Mouse (Mus musculus): Measurements from ENCODE around the gene Tnnt1. TPM values are rescaled to one million over a fixed set of nuclear protein-coding genes. Genes with fewer than 3 reads are reported as not detected.

Tnnt1 gene
- polyA plus RNA-seq, 1 experiment from 2014 or later: 58.1 TPM

DNA sequence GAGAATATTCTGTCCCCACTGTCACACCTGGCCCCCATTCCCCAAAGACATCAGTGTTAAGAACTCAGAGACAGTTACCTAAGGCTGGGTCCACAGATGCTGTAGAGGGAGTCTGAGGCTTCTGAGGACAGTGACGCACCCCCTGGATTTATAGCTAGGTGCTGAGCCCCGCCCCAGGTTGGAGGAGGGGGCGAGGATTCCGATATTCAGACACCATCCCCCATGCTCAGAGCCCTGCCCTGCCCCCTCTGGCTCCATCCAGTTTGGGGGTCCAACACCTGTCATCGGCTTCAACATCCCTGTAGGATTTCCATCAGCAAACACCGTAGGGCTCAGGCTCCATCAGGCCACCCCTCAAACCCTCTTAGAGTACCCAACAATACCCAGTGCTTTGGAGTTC is 329 bp downstream of the Tnnt1 start:
- Histone ChIP-seq H3K36me3 (no peaks in the 10 kb centered on the region), H3K27me3 (replicated peaks) (peaks cover 7% of the 10 kb centered on the region), H3K4me3 (no peak overlapping the region), H3K4me2 (replicated peaks) (no peak overlapping the region), H3K9me3 (no peaks in the 10 kb centered on the region), H3K9ac (no peak overlapping the region), H3K4me1 (peaks cover 10% of the 10 kb centered on the region), H3K27ac (no peak overlapping the region)
- ATAC-seq (ENCODE audit: low FRiP score, low read depth): 0 out of 2 replicates have a peak, but pooled peaks have one; percentile 18
- WGBS: 49% methylated on average over 6 of the region's 6 CpGs

DNA sequence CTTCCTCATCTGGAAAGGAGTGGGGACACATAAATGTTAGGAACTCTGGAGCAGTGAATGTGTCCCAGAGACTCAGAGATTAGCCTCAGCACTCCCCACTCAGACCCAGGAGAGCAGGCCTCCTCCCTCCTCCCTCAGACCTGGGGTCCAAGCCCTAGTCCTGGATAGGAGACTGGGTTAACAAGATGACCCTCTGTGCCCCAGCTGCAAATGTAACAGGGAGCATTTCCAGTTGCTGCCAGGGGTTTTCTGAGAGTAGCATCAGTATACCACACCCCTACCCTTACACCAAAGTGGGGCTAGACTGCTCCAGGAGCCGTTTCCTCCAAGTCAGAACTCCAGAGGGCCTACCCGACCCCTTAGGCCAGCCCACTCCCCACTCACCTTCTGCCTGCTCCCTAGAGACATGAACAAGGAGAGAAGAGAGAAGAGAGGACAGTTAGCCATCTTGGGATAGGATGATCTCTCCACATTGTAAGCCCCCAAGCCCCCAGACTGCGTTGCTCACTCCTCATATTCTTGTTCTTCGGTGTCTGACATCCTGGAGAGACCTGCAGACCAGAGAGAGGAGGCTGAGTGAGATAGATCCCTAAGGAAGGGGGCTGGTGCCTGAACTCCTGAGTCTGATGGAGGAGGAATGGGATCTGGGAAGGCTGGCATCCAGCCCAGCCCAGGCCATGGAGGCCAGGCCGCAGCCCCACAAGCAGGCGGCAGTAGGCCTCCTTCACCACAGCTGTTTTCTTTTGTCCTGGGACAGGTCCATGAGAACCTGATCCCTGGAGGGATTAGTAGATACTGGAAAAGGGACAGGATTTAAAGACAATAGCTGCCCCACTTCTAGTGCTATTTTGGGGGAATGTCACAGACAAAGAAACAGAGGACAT is 2.1 kb downstream of the Tnnt1 start:
- Histone ChIP-seq H3K4me2 (replicated peaks) (no peak overlapping the region), H3K9ac (no peak overlapping the region), H3K27me3 (replicated peaks) (no peaks in the 10 kb centered on the region; the same call in 1 of the 2 replicates), H3K4me3 (no peak overlapping the region), H3K9me3 (no peaks in the 10 kb centered on the region), H3K4me1 (peaks cover 16% of the 10 kb centered on the region), H3K36me3 (no peaks in the 10 kb centered on the region), H3K27ac (no peak overlapping the region)
- 66% methylated on average over 6 of the region's 6 CpGs for WGBS
- ATAC-seq (ENCODE audit: low FRiP score, low read depth): no peak

DNA sequence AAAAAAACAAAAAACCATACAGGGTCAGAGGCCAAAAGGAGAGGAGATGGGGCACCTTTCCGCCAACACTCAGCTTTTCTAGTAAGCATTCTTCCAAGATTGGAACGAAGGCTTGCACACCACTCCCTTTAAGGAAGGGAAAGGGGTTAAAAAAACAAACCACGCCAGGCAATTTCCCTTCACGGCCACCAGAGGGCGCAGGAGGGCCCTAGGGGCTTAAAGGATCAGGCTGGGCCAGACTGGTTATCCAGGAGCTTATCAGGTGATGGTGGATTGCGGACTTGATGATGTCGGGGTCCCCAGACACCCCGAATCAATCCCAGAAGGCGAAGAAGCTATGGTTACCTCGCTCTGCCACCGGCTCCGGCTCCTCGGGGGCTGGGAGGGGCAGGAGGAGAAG is 2.9 kb downstream of the Tnnt1 start:
- 33% methylated on average over 13 of the region's 13 CpGs for WGBS
- H3K9me3 ChIP-seq: no peaks in the 10 kb centered on the region
- H3K4me3 ChIP-seq: no peak overlapping the region
- H3K36me3 ChIP-seq: no peaks in the 10 kb centered on the region
- H3K9ac ChIP-seq: no peak overlapping the region
- no peaks in the 10 kb centered on the region; the same call in 1 of the 2 replicates for H3K27me3 ChIP-seq (replicated peaks)
- H3K4me2 ChIP-seq (replicated peaks): no peak overlapping the region
- peaks cover 16% of the 10 kb centered on the region for H3K4me1 ChIP-seq
- no peak overlapping the region for H3K27ac ChIP-seq
- ATAC-seq (ENCODE audit: low FRiP score, low read depth): no peak; the same call in 1 of the 2 replicates

DNA sequence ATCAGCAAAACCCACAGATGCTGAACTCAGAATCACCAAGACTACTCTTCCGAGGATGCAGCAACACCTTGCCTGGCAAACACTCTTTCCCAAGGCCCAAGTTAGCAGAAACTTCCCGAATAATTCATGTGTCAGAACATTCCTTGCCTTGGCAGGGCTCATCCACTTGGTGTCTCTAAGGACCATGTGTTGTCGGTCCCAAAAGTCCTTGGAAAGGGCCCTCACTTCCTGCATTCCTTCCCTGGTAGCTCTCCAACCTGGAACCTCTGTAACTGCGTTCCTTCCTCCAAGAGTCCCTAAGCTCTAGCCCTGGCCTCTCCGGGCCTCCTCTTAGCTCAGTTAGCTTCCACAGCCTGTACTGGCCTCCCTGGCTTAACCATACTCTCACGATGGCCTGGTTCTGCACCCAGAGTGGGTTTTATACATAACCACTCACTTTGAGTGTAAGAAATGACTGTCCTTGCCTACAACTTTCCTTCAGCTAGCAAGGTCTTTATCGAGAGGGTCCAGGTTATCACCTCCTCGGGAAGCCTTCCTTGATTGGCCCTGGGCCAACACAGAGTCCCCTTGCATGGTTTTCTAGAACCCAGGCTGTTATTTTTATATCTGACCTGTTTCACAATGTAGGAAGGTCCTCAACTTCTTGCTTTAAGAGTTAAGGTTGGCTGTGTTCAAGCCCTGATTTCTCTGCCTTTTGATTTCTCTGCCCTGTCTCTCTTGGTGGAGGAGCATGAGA is 4.5 kb downstream of the Tnnt1 start:
- Histone ChIP-seq H3K36me3 (no peaks in the 10 kb centered on the region), H3K27me3 (replicated peaks) (no peaks in the 10 kb centered on the region; the same call in 1 of the 2 replicates), H3K27ac (no peak overlapping the region), H3K9ac (no peak overlapping the region; the same call in 1 of the 2 replicates), H3K9me3 (no peaks in the 10 kb centered on the region), H3K4me1 (peaks cover 15% of the 10 kb centered on the region), H3K4me2 (replicated peaks) (no peak overlapping the region), H3K4me3 (no peak overlapping the region)
- ATAC-seq (ENCODE audit: low FRiP score, low read depth): no peak
- 80% methylated on average over 8 of the region's 8 CpGs for WGBS

DNA sequence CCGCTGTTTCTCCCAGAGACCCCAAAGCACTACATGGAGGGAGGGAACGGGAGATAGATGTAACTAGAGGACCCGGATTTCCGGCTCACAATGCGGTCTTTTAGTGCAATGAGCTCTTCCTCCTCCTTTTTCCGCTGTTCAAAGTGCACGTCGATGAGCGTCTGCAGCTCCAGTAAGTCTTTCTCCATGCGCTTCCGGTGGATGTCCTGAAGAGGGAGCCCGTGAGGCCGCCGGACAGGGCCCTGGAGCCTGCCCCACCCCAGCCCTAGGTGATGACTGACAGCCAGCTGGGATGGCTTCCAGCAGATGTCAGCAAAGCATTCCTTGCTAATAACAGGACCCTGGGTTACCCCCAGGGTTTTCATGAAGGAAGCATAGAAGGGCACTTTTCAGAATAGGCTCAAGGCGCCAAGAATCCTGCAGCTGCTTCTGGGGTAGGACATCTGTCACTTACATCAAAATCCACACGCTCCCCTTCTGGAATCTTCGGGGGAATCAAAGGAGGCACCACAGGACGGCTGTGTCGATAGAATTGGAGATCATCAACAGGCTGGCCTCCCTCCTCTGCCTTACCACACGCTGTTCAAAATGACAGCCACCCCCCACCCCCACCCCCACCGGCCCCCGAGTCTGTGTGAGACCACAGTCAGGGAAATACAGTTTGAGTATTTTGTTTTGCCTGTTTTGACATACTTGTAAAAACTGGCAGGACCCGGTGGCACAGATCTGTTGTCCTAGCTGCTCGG is 6.1 kb downstream of the Tnnt1 start:
- no peaks in the 10 kb centered on the region for H3K9me3 ChIP-seq
- no peak overlapping the region for H3K9ac ChIP-seq
- no peaks in the 10 kb centered on the region for H3K36me3 ChIP-seq
- H3K4me3 ChIP-seq: no peak overlapping the region
- H3K27ac ChIP-seq: no peak overlapping the region
- H3K27me3 ChIP-seq (replicated peaks): no peaks in the 10 kb centered on the region; the same call in 1 of the 2 replicates
- peak overlapping the region; percentile 19 for H3K4me2 ChIP-seq (replicated peaks)
- WGBS: 15% methylated on average over 24 of the region's 24 CpGs
- peaks cover 6% of the 10 kb centered on the region; the same call in 1 of the 2 replicates for H3K4me1 ChIP-seq
- peak; percentile 70; the same call in 1 of the 2 replicates for ATAC-seq (ENCODE audit: low FRiP score, low read depth)

DNA sequence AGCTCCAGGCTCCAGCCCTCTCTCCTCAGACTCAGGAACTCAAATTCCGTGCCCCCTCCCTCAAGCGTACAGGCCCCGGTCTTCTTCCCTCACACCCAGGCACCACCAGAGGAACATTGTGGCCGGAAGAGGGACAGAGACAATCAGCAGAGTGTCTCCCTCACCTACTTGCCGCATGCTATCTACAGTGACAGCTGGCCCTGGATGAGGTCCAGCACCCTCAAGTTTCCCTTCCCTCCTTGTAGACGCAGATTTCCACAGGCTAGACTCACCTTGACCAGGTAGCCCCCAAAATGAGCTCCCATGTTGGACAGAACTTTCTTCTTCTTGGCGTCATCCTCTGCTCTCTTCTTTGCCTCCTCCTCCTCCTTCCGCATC is 7.5 kb downstream of the Tnnt1 start:
- no peaks in the 10 kb centered on the region for H3K9me3 ChIP-seq
- H3K9ac ChIP-seq: no peak overlapping the region
- H3K4me2 ChIP-seq (replicated peaks): no peak overlapping the region
- no peak overlapping the region for H3K27ac ChIP-seq
- peaks cover 6% of the 10 kb centered on the region; the same call in 1 of the 2 replicates for H3K4me1 ChIP-seq
- WGBS: 93% methylated on average over 8 of the region's 8 CpGs
- no peaks in the 10 kb centered on the region for H3K36me3 ChIP-seq
- H3K4me3 ChIP-seq: no peak overlapping the region
- no peaks in the 10 kb centered on the region; the same call in 1 of the 2 replicates for H3K27me3 ChIP-seq (replicated peaks)
- ATAC-seq (ENCODE audit: low FRiP score, low read depth): no peak

DNA sequence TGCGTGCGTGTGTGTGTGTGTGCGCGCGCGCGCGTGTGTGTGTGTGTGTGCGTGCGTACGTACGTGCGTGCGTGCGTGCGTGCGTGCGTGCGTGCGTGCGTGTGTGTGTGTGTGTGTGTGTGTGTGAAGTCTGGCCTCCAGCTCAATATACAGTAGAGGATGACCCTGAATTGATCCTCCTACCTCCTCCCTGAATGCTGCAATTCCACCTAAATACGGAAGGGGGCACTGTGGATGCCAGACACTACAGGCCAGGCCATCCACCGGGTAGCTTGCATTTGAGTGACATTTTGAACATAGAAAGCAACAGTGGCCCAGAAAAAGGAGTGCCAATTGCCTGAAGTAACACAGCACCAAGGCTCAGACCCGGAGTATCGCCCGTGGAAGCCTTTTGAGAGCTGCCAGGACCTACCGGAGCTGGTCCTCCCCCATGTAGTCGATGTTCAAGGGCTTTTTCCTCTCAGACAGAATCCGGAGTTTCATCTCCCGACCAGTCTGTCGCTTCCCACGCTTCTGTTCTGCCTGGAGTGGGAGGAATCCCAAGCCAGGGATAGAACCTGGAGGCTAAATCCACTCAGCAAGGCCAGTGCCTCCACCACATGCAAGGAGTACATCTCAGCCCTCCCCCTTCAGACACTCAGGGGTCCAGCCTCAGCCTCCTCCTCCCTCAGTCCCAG is 8.0 kb downstream of the Tnnt1 start:
- H3K27me3 ChIP-seq (replicated peaks): no peaks in the 10 kb centered on the region; the same call in 1 of the 2 replicates
- H3K9me3 ChIP-seq: no peaks in the 10 kb centered on the region
- H3K4me3 ChIP-seq: no peak overlapping the region
- 71% methylated on average over 32 of the region's 32 CpGs for WGBS
- no peak overlapping the region for H3K9ac ChIP-seq
- peaks cover 6% of the 10 kb centered on the region; the same call in 1 of the 2 replicates for H3K4me1 ChIP-seq
- no peak overlapping the region for H3K4me2 ChIP-seq (replicated peaks)
- no peak for ATAC-seq (ENCODE audit: low FRiP score, low read depth)
- no peak overlapping the region for H3K27ac ChIP-seq
- no peaks in the 10 kb centered on the region for H3K36me3 ChIP-seq

DNA sequence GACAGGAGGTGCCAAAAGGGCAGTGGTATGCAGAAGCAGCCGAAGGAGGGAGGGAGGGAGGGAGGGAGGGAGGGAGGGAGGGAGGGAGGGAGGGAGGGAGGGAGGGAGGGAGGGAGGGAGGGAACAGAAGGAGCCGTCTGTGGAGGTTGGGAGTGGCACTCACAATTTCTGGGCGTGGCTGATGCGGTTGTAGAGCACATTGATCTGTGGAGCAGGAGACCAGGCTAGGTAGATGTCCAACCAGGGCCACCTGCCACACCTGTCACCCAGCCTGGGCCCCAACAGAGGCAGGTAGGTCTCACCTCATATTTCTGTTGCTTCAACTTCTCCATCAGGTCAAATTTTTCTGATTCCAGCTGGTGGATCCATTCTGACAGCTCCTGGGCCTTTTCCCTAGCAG is 9.0 kb downstream of the Tnnt1 start:
- peaks cover 6% of the 10 kb centered on the region; the same call in 1 of the 2 replicates for H3K4me1 ChIP-seq
- H3K4me2 ChIP-seq (replicated peaks): no peak overlapping the region
- 66% methylated on average over 3 of the region's 4 CpGs for WGBS
- H3K9ac ChIP-seq: no peak overlapping the region
- no peaks in the 10 kb centered on the region for H3K9me3 ChIP-seq
- no peak overlapping the region for H3K27ac ChIP-seq
- H3K27me3 ChIP-seq (replicated peaks): no peaks in the 10 kb centered on the region; the same call in 1 of the 2 replicates
- H3K36me3 ChIP-seq: no peaks in the 10 kb centered on the region
- no peak overlapping the region for H3K4me3 ChIP-seq
- ATAC-seq (ENCODE audit: low FRiP score, low read depth): no peak

DNA sequence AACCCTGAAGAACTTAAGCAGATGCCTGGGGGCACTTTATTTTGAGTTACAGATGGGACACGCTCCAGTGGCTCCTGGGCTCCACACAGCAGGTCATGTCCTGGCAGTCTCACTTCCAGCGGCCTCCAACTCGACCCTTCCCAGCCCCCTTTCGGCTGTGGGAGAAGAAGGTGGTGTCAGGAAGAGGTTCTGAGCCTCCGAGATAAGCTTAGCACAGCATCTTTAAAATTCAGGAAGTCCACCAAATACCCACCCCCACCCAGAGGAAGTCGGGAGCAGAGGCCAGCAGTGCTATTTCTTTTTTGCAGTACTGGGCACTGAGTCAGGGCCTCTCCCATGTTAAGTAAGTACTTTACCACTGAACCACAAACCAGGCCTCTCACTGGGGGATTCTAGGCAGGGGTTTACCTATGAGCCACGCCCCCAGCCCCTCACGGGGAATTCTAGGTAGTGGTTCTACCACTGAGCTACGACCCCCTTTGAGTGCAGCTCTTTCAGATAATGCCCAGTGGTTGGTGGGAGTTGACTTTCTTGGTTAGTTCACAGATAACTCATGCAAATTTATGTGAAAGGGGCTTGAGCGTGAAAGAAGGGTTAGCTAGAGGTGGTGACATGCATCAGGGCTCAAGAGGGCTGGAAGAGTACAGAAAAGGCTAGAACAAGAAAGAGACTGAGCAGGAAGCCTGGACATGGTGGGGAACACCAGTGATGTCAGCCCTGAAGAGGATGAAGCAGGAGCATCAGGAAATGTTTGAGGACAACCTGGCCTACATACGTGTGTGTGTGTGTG is 11.3 kb downstream of the Tnnt1 start:
- Histone ChIP-seq H3K4me3 (no peak overlapping the region), H3K9ac (no peak overlapping the region), H3K27me3 (replicated peaks) (no peaks in the 10 kb centered on the region), H3K27ac (no peak overlapping the region), H3K36me3 (no peaks in the 10 kb centered on the region), H3K4me1 (peaks cover 12% of the 10 kb centered on the region), H3K4me2 (replicated peaks) (no peak overlapping the region), H3K9me3 (no peaks in the 10 kb centered on the region)
- ATAC-seq (ENCODE audit: low FRiP score, low read depth): no peak
- WGBS: 62% methylated on average over 11 of the region's 11 CpGs

DNA sequence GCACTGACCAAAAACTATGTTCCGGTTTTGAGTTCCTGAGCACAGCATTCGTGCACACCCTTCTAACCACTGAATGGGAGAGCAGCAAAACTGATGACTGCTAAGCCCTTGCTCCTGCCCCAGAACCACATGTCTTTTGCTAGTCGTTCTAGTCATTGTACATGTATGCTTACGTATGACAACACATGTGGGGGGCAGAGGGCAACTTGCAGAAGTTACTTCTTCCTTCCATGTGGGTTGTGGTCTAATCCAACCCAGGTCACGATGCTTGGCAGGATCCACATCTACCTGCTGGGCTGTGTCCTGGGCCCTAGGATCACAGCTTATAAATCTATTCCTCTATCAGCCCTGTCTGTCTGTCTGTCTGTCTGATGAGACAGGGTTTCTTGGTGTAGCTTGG is 12.3 kb downstream of the Tnnt1 start:
- WGBS: 86% methylated on average over 5 of the region's 5 CpGs
- ATAC-seq (ENCODE audit: low FRiP score, low read depth): no peak

DNA sequence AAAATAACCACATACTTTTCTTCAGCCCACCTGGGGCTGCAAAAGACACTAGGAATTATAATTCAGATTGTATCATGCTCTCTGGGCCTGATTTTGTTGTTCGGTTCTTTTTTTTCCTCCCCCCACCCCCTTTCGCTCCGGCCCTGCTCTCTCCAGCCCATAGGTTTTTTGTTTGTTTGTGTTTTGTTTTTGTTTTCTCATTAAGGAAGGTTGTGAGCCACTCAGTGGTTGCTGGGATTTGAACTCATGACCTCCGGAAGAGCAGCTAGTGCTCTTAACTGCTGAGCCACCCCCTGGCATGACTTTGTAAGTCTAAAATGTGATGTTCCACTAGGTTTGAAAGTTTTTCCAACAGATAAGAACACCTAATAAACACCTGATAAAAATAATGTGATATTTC is 13.1 kb downstream of the Tnnt1 start:
- no peaks in the 10 kb centered on the region for H3K9me3 ChIP-seq
- WGBS: 91% methylated on average over 4 of the region's 4 CpGs
- no peak overlapping the region for H3K4me2 ChIP-seq (replicated peaks)
- ATAC-seq (ENCODE audit: low FRiP score, low read depth): no peak
- H3K27me3 ChIP-seq (replicated peaks): no peaks in the 10 kb centered on the region
- no peaks in the 10 kb centered on the region for H3K36me3 ChIP-seq
- peaks cover 29% of the 10 kb centered on the region for H3K4me1 ChIP-seq
- H3K27ac ChIP-seq: no peak overlapping the region
- no peak overlapping the region for H3K9ac ChIP-seq
- H3K4me3 ChIP-seq: no peak overlapping the region

More for the DNA sequence above, 12.3 kb downstream of the Tnnt1 start:
- Histone ChIP-seq H3K4me1 (peaks cover 21% of the 10 kb centered on the region), H3K27ac (no peak overlapping the region), H3K9ac (no peak overlapping the region), H3K27me3 (replicated peaks) (no peaks in the 10 kb centered on the region), H3K4me3 (no peak overlapping the region), H3K9me3 (no peaks in the 10 kb centered on the region), H3K36me3 (no peaks in the 10 kb centered on the region), H3K4me2 (replicated peaks) (no peak overlapping the region)
